Mouse (Mus musculus): Measurements from ENCODE around the gene Acox3. TPM values are rescaled to one million over a fixed set of nuclear protein-coding genes. Genes with fewer than 3 reads are reported as not detected.

Gene Acox3
- polyA plus RNA-seq, 1 experiment from 2014 or later: 15.0 TPM

- no peaks in the 10 kb centered on the region for H3K4me1 ChIP-seq (replicated peaks; ENCODE audit: insufficient read depth, low read length)
- no peak overlapping the region for H3K9ac ChIP-seq (ENCODE audit: low read depth, low read length)
- WGBS: 65% methylated on average over 4 of the region's 4 CpGs
- H3K4me2 ChIP-seq (ENCODE audit: low read length): no peak overlapping the region
- H3K36me3 ChIP-seq (ENCODE audit: insufficient read depth, low read length): no peaks in the 10 kb centered on the region
- no peaks in the 10 kb centered on the region for H3K27me3 ChIP-seq (ENCODE audit: insufficient read depth, low read length)
- H3K4me3 ChIP-seq (replicated peaks; ENCODE audit: low read depth, low read length): no peak overlapping the region
- no peak for DNase-seq (ENCODE audit: low spot score)
- no peak for TF ChIP-seq CTCF (IDR thresholded peaks at IDR 0.05; ENCODE audit: low read depth)
- H3K9me3 ChIP-seq (replicated peaks; ENCODE audit: low read length): no peaks in the 10 kb centered on the region
- ATAC-seq (replicated peaks; ENCODE audit: low FRiP score, low read depth): no peak
- H3K27ac ChIP-seq: no peak overlapping the region
These were observed 41.6 kb upstream of the Acox3 start for GRCm38 (mm10) chr5:35541059-35541790.

- H3K4me1 ChIP-seq (replicated peaks; ENCODE audit: insufficient read depth, low read length): no peaks in the 10 kb centered on the region
- no peaks in the 10 kb centered on the region for H3K36me3 ChIP-seq (ENCODE audit: insufficient read depth, low read length)
- no peaks in the 10 kb centered on the region for H3K9me3 ChIP-seq (replicated peaks; ENCODE audit: low read length)
- no peak overlapping the region for H3K4me2 ChIP-seq (ENCODE audit: low read length)
- H3K27me3 ChIP-seq (ENCODE audit: insufficient read depth, low read length): no peaks in the 10 kb centered on the region
- H3K4me3 ChIP-seq (replicated peaks; ENCODE audit: low read depth, low read length): no peak overlapping the region
- DNase-seq (ENCODE audit: low spot score) (no peak), ATAC-seq (replicated peaks; ENCODE audit: low FRiP score, low read depth) (no peak)
- H3K9ac ChIP-seq (ENCODE audit: low read depth, low read length): no peak overlapping the region
- H3K27ac ChIP-seq: no peak overlapping the region
- TF ChIP-seq CTCF (IDR thresholded peaks at IDR 0.05; ENCODE audit: low read depth): no peak
These were observed 36.7 kb upstream of the Acox3 start for GRCm38 (mm10) chr5:35546127-35546526.

- peak; percentile 44 for DNase-seq (ENCODE audit: low spot score)
- H3K4me2 ChIP-seq (ENCODE audit: low read length): no peak overlapping the region
These were observed 30.7 kb upstream of the Acox3 start for GRCm38 (mm10) chr5:35551855-35552837.

GRCm38 (mm10) chr5:35552838-35553539, 29.9 kb upstream of the Acox3 start:
- Histone ChIP-seq H3K4me3 (replicated peaks; ENCODE audit: low read depth, low read length) (no peak overlapping the region), H3K9ac (ENCODE audit: low read depth, low read length) (no peak overlapping the region), H3K4me2 (ENCODE audit: low read length) (no peak overlapping the region), H3K27ac (no peak overlapping the region), H3K36me3 (ENCODE audit: insufficient read depth, low read length) (peaks cover 14% of the 10 kb centered on the region), H3K27me3 (ENCODE audit: insufficient read depth, low read length) (no peaks in the 10 kb centered on the region), H3K9me3 (replicated peaks; ENCODE audit: low read length) (no peaks in the 10 kb centered on the region), H3K4me1 (replicated peaks; ENCODE audit: insufficient read depth, low read length) (no peaks in the 10 kb centered on the region)
- TF ChIP-seq CTCF (IDR thresholded peaks at IDR 0.05; ENCODE audit: low read depth): no peak
- DNase-seq (ENCODE audit: low spot score) (no peak), ATAC-seq (replicated peaks; ENCODE audit: low FRiP score, low read depth) (no peak)
- WGBS: 76% methylated on average over 4 of the region's 4 CpGs

More at GRCm38 (mm10) chr5:35551855-35552837, 30.7 kb upstream of the Acox3 start:
- no peak overlapping the region for H3K9ac ChIP-seq (ENCODE audit: low read depth, low read length)
- no peak overlapping the region for H3K4me3 ChIP-seq (replicated peaks; ENCODE audit: low read depth, low read length)
- 47% methylated on average over 7 of the region's 7 CpGs for WGBS
- no peak for TF ChIP-seq CTCF (IDR thresholded peaks at IDR 0.05; ENCODE audit: low read depth)
- no peaks in the 10 kb centered on the region for H3K27me3 ChIP-seq (ENCODE audit: insufficient read depth, low read length)
- peaks cover 6% of the 10 kb centered on the region; the same call in 1 of the 2 replicates for H3K36me3 ChIP-seq (ENCODE audit: insufficient read depth, low read length)
- no peak overlapping the region for H3K27ac ChIP-seq
- H3K9me3 ChIP-seq (replicated peaks; ENCODE audit: low read length): no peaks in the 10 kb centered on the region
- no peaks in the 10 kb centered on the region for H3K4me1 ChIP-seq (replicated peaks; ENCODE audit: insufficient read depth, low read length)
- no peak for ATAC-seq (replicated peaks; ENCODE audit: low FRiP score, low read depth)

GRCm38 (mm10) chr5:35556393-35556792, 26.4 kb upstream of the Acox3 start:
- H3K4me3 ChIP-seq (replicated peaks; ENCODE audit: low read depth, low read length): no peak overlapping the region
- no peaks in the 10 kb centered on the region for H3K9me3 ChIP-seq (replicated peaks; ENCODE audit: low read length)
- no peaks in the 10 kb centered on the region for H3K4me1 ChIP-seq (replicated peaks; ENCODE audit: insufficient read depth, low read length)
- no peak for TF ChIP-seq CTCF (IDR thresholded peaks at IDR 0.05; ENCODE audit: low read depth)
- H3K27me3 ChIP-seq (ENCODE audit: insufficient read depth, low read length): no peaks in the 10 kb centered on the region
- DNase-seq (ENCODE audit: low spot score): no peak
- peaks cover 22% of the 10 kb centered on the region for H3K36me3 ChIP-seq (ENCODE audit: insufficient read depth, low read length)
- H3K9ac ChIP-seq (ENCODE audit: low read depth, low read length): no peak overlapping the region
- ATAC-seq (replicated peaks; ENCODE audit: low FRiP score, low read depth): no peak
- H3K4me2 ChIP-seq (ENCODE audit: low read length): no peak overlapping the region
- 93% methylated on average over 7 of the region's 7 CpGs for WGBS
- no peak overlapping the region for H3K27ac ChIP-seq
